ENCODE assay signal across 23 mouse cellular contexts in genomic region chr10:121314186-121314585, GRCm38 (mm10). TPM values are rescaled to one million over a fixed set of nuclear protein-coding genes. Genes with fewer than 3 reads are reported as not detected.
DNase-seq lines count a peak whose midpoint lies in the region; ATAC-seq lines count a peak whose summit lies in the region.
"Had no signal": no experiment of that assay in that cellular context is flagged by ENCODE, and none has a peak within 500 bp of the region (broad histone marks: within the 10 kb centered on the region; RNA-seq: fewer than 3 reads in every experiment).

No protein-coding gene starts in this region.

- no peak for DNase-seq in hindbrain, embryonic 10.5 days (ENCODE audit: low spot score)
- DNase-seq in retina, postnatal 1 day, result peak; percentile 51
- no peak for DNase-seq in retina, embryonic 14.5 days (ENCODE audit: low spot score)
- peak; percentile 29 for DNase-seq in NIH3T3 (ENCODE audit: low read depth)
- DNase-seq in kidney, postnatal 4 days, result no peak
- no peak for DNase-seq in urinary bladder, postnatal 25 days (ENCODE audit: low spot score)
- DNase-seq: adrenal gland, postnatal 14 days; cerebellum, adult 9-10 months; gastrocnemius, adult 2 months; kidney, adult 9 months; kidney, postnatal 25 days; left cerebral cortex, postnatal 4 days; lung, embryonic 14.5 days; thymus, postnatal 25 days had no signal

- H3K4me2 ChIP-seq in hindbrain, embryonic 16.5 days (ENCODE audit: low read length), result no peak overlapping the region
- H3K4me2 ChIP-seq: hindbrain, embryonic 14.5 days; limb, embryonic 15.5 days; lung, embryonic 14.5 days; midbrain, embryonic 13.5 days had no signal

- H3K9ac ChIP-seq in hindbrain, embryonic 16.5 days (ENCODE audit: low read depth, low read length), result no peak overlapping the region
- H3K9ac ChIP-seq: hindbrain, embryonic 14.5 days; limb, embryonic 15.5 days; liver, embryonic 14.5 days; lung, embryonic 14.5 days; midbrain, embryonic 13.5 days had no signal

- ATAC-seq in hindbrain, embryonic 16.5 days, result no peak
- ATAC-seq: intestine, embryonic 16.5 days; midbrain, embryonic 13.5 days had no signal

- H3K36me3 ChIP-seq in hindbrain, embryonic 10.5 days, result no peaks in the 10 kb centered on the region
- no peaks in the 10 kb centered on the region for H3K36me3 ChIP-seq in hindbrain, embryonic 16.5 days (ENCODE audit: control insufficient read depth, insufficient read depth, low read length)
- H3K36me3 ChIP-seq: forebrain, embryonic 10.5 days; G1E; limb, embryonic 15.5 days; midbrain, embryonic 13.5 days had no signal

- peak overlapping the region; percentile 24; the same call in 1 of the 2 replicates for H3K27ac ChIP-seq in hindbrain, embryonic 10.5 days
- H3K27ac ChIP-seq in hindbrain, embryonic 16.5 days (ENCODE audit: low read depth, low read length), result no peak overlapping the region
- H3K27ac ChIP-seq: forebrain, embryonic 10.5 days; limb, embryonic 15.5 days; liver, embryonic 14.5 days; midbrain, embryonic 13.5 days had no signal

- H3K4me3 ChIP-seq in hindbrain, embryonic 10.5 days, result no peak overlapping the region
- no peak overlapping the region for H3K4me3 ChIP-seq in hindbrain, embryonic 16.5 days (ENCODE audit: low read length)
- H3K4me3 ChIP-seq: forebrain, embryonic 10.5 days; gastrocnemius, adult 2 months; limb, embryonic 15.5 days; midbrain, embryonic 13.5 days had no signal

- H3K27me3 ChIP-seq in hindbrain, embryonic 10.5 days (ENCODE audit: insufficient read depth, poor library complexity, severe bottlenecking), result peaks cover 69% of the 10 kb centered on the region
- H3K27me3 ChIP-seq in hindbrain, embryonic 16.5 days (replicated peaks; ENCODE audit: control insufficient read depth, insufficient read depth, low read length), result no peaks in the 10 kb centered on the region
- H3K27me3 ChIP-seq: CH12.LX had no signal

- H3K4me1 ChIP-seq in hindbrain, embryonic 10.5 days (replicated peaks), result peaks cover 44% of the 10 kb centered on the region
- H3K4me1 ChIP-seq in hindbrain, embryonic 16.5 days (ENCODE audit: control insufficient read depth, insufficient read depth, low read depth, low read length), result peaks cover 6% of the 10 kb centered on the region

- 27% methylated on average over 4 of the region's 4 CpGs for WGBS in hindbrain, embryonic 10.5 days
- 30% methylated on average over 4 of the region's 4 CpGs for WGBS in hindbrain, embryonic 16.5 days

- peaks cover 6% of the 10 kb centered on the region; the same call in 1 of the 2 replicates for H3K9me3 ChIP-seq in hindbrain, embryonic 10.5 days
- no peaks in the 10 kb centered on the region for H3K9me3 ChIP-seq in hindbrain, embryonic 16.5 days (ENCODE audit: control insufficient read depth, low read length)
- H3K9me3 ChIP-seq: limb, embryonic 15.5 days; midbrain, embryonic 13.5 days had no signal

RNA-seq across cellular contexts. Expression of gene Tbc1d30, which starts 36.9 kb away (rescaled TPM):
- polyA plus RNA-seq in hindbrain, embryonic 10.5 days (2016; fragmentation: Nextera tagmentation; extraction: Ambion mirVana), result 3.1 and 4.1 TPM in 2 replicates
- 16.6 and 19.5 TPM in 2 replicates for polyA plus RNA-seq in hindbrain, embryonic 16.5 days (2015; fragmentation: Nextera tagmentation; extraction: Ambion mirVana)
- polyA plus RNA-seq: G1E had no signal

RNA-seq across cellular contexts. Expression of gene Gns, which starts 50.7 kb away (rescaled TPM):
- 39.5 and 39.9 TPM in 2 replicates for polyA plus RNA-seq in hindbrain, embryonic 10.5 days (2016; fragmentation: Nextera tagmentation; extraction: Ambion mirVana)
- polyA plus RNA-seq in hindbrain, embryonic 16.5 days (2015; fragmentation: Nextera tagmentation; extraction: Ambion mirVana), result 39.7 and 43.1 TPM in 2 replicates

Comparison
In these comparisons a context has a peak if more than half of its experiments do, and no peak if none do; other contexts are left out.
1. DNase-seq: peak in retina, postnatal 1 day (single experiment) and NIH3T3 (single experiment); none in hindbrain, embryonic 10.5 days (single experiment), retina, embryonic 14.5 days (single experiment), kidney, postnatal 4 days (0 of 2) and urinary bladder, postnatal 25 days (single experiment).